Mouse (Mus musculus) cerebellum, postnatal 36 days (tissue): ENCODE measurements around the gene Olfr201.
"Not testable (repeated sequence)": the region's sequence is repeated elsewhere in the genome, so short reads cannot be mapped to it uniquely, and the experiment has no call there.

ENCODE experiments used
- DNase-seq, 2 experiments: peaks; one replicate each; pipeline ENCODE4 v3.0.0; 2021 to 2022; ENCODE audit warnings: mixed read lengths in 2 of 2

The Olfr201 gene

DNA sequence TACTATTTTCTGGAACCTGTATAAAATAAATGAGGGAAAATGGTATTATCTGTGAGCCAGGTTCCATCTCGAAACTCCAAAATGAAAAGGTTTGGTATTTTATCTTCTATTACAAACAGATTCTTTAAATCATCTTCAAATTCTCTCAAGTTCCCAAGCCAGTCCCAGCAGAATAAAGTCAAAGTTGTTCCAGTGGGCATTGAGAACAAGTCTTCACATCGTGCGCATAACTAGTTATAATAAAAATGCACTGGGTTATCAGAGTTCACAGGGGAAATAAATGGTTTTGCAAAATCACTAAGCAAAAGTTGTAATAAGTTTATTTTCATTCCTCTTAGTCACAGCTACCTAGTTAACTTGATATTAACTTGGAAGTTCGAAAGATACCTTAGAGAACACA lies at the start of gene Olfr201:
TSS of gene Olfr201 (minus strand) at position 101 of the 400 bp plus-strand sequence.
- DNase-seq, result not testable (repeated sequence)

DNA sequence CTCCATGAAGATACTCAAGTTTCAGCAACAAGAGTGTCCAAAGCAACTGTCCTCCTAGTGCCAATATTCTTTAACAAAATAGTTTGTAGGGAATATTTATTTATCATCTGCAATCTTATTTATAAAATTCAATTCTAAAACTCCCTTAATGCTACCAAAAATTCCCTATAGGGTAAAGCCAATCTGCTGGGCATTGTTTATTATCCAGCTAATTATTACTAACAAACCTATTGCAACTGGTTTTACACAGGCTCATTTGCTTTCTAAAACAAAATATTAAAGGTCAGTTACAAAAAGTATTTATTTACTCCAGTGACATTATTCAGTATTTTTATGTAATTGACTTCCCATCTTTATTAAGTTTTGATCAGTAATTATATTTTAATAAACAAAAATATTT lies 45.7 kb upstream of the Olfr201 start, which contains the start of gene Olfr204:
TSS of gene Olfr204 (minus strand) at position 101 of the 400 bp plus-strand sequence.
- no peak for DNase-seq

GRCm38 (mm10) chr16:59298581-59298980 lies 26.1 kb upstream of the Olfr201 start, which contains the start of gene Olfr203:
TSS of gene Olfr203 (plus strand) at chr16:59298881.
- DNase-seq, result no peak

GRCm38 (mm10) chr16:59287576-59287975 lies 15.1 kb upstream of the Olfr201 start:
- DNase-seq, result not testable (repeated sequence)

GRCm38 (mm10) chr16:59286693-59287092 lies 14.3 kb upstream of the Olfr201 start, which contains the start of gene Olfr202:
TSS of gene Olfr202 (minus strand) at chr16:59286793.
- no peak for DNase-seq

- DNase-seq, result no peak
Observed at GRCm38 (mm10) chr16:59283476-59283875, 11.0 kb upstream of the Olfr201 start.

DNA sequence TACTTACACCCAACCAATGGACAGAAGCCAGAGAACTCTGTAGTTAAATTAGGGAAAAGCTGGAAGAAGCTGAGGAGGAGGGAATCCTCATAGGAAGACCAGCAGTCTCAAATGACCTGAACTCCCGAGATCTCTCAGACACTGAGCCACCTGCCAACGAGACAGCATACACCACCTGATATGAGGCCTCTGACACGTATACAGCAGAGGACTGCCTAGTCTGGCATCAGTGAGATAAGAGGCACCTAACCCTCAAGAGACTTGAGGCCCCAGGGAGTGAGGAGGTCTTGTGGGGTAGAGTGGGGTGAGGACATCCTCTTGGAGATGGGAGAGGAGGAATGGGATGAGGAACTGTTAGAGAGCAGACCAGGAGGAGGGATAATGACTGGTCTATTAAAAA lies 8.1 kb upstream of the Olfr201 start:
- no peak for DNase-seq

GRCm38 (mm10) chr16:59269097-59269496 lies 3.3 kb downstream of the Olfr201 start:
- not testable (repeated sequence) for DNase-seq

- no peak for DNase-seq
Observed at GRCm38 (mm10) chr16:59249684-59250083, 22.7 kb downstream of the Olfr201 start.

- DNase-seq, result not testable (repeated sequence)
Observed at GRCm38 (mm10) chr16:59219667-59220066, 52.8 kb downstream of the Olfr201 start, which contains the start of gene Olfr199. TSS of gene Olfr199 (minus strand) at chr16:59219767.

DNA sequence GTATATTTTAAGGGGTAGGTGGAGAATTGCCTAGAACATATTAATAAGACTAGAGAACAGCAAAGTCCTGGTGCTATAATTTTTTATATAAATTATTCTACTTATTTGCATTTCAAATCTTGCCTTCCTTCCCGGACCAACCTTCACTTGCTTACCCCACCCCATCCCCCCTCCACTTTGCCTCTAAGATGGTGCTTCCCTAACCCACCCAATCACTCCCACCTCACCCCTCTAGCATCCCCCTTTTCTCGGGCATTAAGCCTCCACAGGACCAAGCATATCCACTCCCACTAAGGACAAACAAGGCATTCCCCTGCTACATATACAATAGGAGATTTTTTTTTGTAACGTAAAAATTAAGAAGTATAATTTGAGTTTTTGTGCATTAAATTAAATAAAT lies 54.6 kb downstream of the Olfr201 start:
- not testable (repeated sequence) for DNase-seq
